Mouse (Mus musculus) G1E (cell line): Measurements from ENCODE around the gene Prkca. TPM values are rescaled to one million over a fixed set of nuclear protein-coding genes. Genes with fewer than 3 reads are reported as not detected.

Experiments
- ATAC-seq: 2 replicates; pipeline ENCODE4 v1.8.0; 2016; ENCODE audit warnings: mild to moderate bottlenecking; ENCODE audit not compliant: insufficient number of reproducible peaks, poor library complexity, low FRiP score, severe bottlenecking; ENCODE audit errors: extremely low read depth
- DNase-seq: peaks from one replicate; pipeline ENCODE4 v3.0.0; 2012; ENCODE audit warnings: low spot score
- H3K27me3 ChIP-seq: 2 replicates; pipeline ENCODE4 v1.6.1; 2012; ENCODE audit warnings: mild to moderate bottlenecking, low read length, inconsistent platforms; ENCODE audit not compliant: insufficient read depth
- H3K36me3 ChIP-seq: replicated peaks from 2 replicates; pipeline ENCODE3; 2012; ENCODE audit warnings: mild to moderate bottlenecking, inconsistent platforms
- H3K4me1 ChIP-seq: 2 replicates; pipeline ENCODE4 v1.6.1; 2012; ENCODE audit warnings: low read depth, low read length, inconsistent platforms, mixed read lengths; ENCODE audit not compliant: insufficient read depth
- H3K4me3 ChIP-seq: 2 replicates; pipeline ENCODE4 v1.5.1; 2012; ENCODE audit warnings: low read depth, mild to moderate bottlenecking, inconsistent platforms, low read length, moderate library complexity, mixed read lengths
- H3K9me3 ChIP-seq: replicated peaks from 2 replicates; pipeline ENCODE4 v1.6.1; 2012; ENCODE audit warnings: inconsistent platforms
- CTCF ChIP-seq: IDR thresholded peaks from 2 replicates; pipeline ENCODE4 v1.5.1; 2012; ENCODE audit warnings: low read depth, low read length, inconsistent platforms, mixed read lengths
- GATA1 ChIP-seq: IDR thresholded peaks from 2 replicates; pipeline ENCODE4 v1.6.1; 2012; ENCODE audit warnings: borderline replicate concordance, low read length, inconsistent platforms, mixed read lengths
- GATA2 ChIP-seq: IDR thresholded peaks from 2 replicates; pipeline ENCODE4 v1.6.1; 2012; ENCODE audit warnings: low read depth, low read length, inconsistent platforms, borderline replicate concordance
- POLR2AphosphoS5 ChIP-seq: IDR thresholded peaks from 2 replicates; pipeline ENCODE4 v1.6.1; 2012; ENCODE audit warnings: low read depth, low read length, inconsistent platforms; ENCODE audit not compliant: insufficient replicate concordance
- TAL1 ChIP-seq: conservative IDR thresholded peaks from 2 replicates; pipeline ENCODE4 v1.6.1; 2012; ENCODE audit warnings: low read depth, low read length, inconsistent platforms, mixed read lengths
- polyA plus RNA-seq: library from polyadenylated mRNA; stranded (reverse); fragments of >175 nt; gene quantifications from 2 replicates; pipeline ENCODE4 v1.2.3, GENCODE M21; 2012
- total RNA-seq, 2 experiments: library from RNA; stranded (forward) in 1 of 2; stranded (reverse) in 1 of 2; fragments of 200-1000 nt in 1 of 2; fragments of >200 nt in 1 of 2; fragmentation: Nextera tagmentation in 1 of 2; gene quantifications; 2 replicates each; pipeline ENCODE4 v1.2.3; 2014 to 2017

Prkca gene
- total and polyA plus RNA-seq, 3 experiments = 0.11 TPM; not detected in 2

- Histone ChIP-seq H3K4me3 (no peak overlapping the region), H3K4me1 (no peaks in the 10 kb centered on the region), H3K36me3 (no peaks in the 10 kb centered on the region), H3K27me3 (no peaks in the 10 kb centered on the region), H3K9me3 (peaks cover 60% of the 10 kb centered on the region)
- ATAC-seq (no peak), DNase-seq (no peak)
- no peak for TF ChIP-seq GATA2
- TF ChIP-seq GATA1 = no peak
- TF ChIP-seq CTCF = no peak
- no peak for TF ChIP-seq TAL1
- TF ChIP-seq POLR2AphosphoS5 = no peak
These were observed 364.1 kb downstream of the Prkca start for GRCm38 (mm10) chr11:107979497-107980174.

DNA sequence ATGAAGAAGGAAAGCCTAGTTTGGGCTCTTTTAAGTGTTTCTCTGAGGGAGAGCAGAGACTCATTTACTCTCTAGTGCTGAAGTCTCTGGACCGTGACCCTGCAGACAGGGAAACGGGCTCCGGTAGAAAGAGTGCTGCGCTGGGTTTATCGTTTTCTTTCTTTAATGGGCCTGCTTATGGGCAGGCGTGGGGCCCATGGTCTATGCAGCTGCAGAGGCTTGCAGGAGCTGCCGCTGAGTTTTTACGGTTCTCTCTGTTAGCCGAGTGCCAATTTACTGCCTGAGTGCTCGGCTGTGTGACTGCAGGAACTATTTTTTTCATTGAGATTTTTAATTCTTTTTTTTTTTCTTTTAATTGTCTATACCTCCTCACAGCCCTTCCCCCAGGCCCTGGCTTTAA is 373.8 kb downstream of the Prkca start:
- H3K9me3 ChIP-seq = peaks cover 57% of the 10 kb centered on the region
- H3K4me3 ChIP-seq = no peak overlapping the region
- no peak for DNase-seq
- H3K4me1 ChIP-seq = no peaks in the 10 kb centered on the region
- no peak for TF ChIP-seq GATA2
- TF ChIP-seq GATA1 = no peak
- TF ChIP-seq TAL1 = no peak
- TF ChIP-seq POLR2AphosphoS5 = no peak
- TF ChIP-seq CTCF = no peak
- H3K36me3 ChIP-seq = no peaks in the 10 kb centered on the region
- no peaks in the 10 kb centered on the region for H3K27me3 ChIP-seq
- no peak for ATAC-seq

GRCm38 (mm10) chr11:107968147-107968546 is 375.6 kb downstream of the Prkca start:
- DNase-seq = no peak
- peaks cover 58% of the 10 kb centered on the region for H3K9me3 ChIP-seq
- no peaks in the 10 kb centered on the region for H3K36me3 ChIP-seq
- no peaks in the 10 kb centered on the region for H3K4me1 ChIP-seq
- ATAC-seq = no peak
- no peak overlapping the region for H3K4me3 ChIP-seq
- TF ChIP-seq CTCF (no peak), POLR2AphosphoS5 (no peak), GATA1 (no peak), TAL1 (no peak), GATA2 (no peak)
- H3K27me3 ChIP-seq = no peaks in the 10 kb centered on the region

DNA sequence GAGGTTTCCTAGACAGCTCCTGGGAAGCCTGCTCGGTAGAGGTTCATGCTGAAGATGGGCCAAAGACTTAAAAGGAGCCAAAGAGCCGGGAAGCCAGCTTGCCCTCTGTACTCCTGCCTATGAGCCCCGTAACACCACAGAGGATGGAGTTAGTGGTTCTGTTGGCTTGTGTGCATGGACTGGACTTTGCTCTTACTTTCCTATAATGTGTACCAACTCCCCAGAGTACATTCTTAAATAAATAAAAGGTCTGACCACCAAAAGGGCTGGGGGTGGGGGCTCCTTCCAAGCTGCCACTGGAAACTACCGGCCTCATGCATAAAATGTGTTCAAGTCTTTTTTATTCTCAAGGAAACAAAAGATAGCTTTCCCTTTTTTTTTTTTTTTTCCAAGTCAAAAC is 377.5 kb downstream of the Prkca start:
- H3K36me3 ChIP-seq = no peaks in the 10 kb centered on the region
- no peaks in the 10 kb centered on the region for H3K27me3 ChIP-seq
- TF ChIP-seq GATA2 = no peak
- TF ChIP-seq GATA1 = no peak
- TF ChIP-seq TAL1 = no peak
- no peak overlapping the region for H3K4me3 ChIP-seq
- H3K4me1 ChIP-seq = no peaks in the 10 kb centered on the region
- peaks cover 56% of the 10 kb centered on the region for H3K9me3 ChIP-seq
- no peak for ATAC-seq
- DNase-seq = no peak

GRCm38 (mm10) chr11:107965449-107965848 is 378.3 kb downstream of the Prkca start:
- TF ChIP-seq CTCF (no peak), GATA1 (no peak), GATA2 (no peak), TAL1 (no peak), POLR2AphosphoS5 (no peak)
- peaks cover 59% of the 10 kb centered on the region for H3K9me3 ChIP-seq
- no peaks in the 10 kb centered on the region for H3K36me3 ChIP-seq
- no peaks in the 10 kb centered on the region for H3K4me1 ChIP-seq
- no peak overlapping the region for H3K4me3 ChIP-seq
- no peaks in the 10 kb centered on the region for H3K27me3 ChIP-seq
- DNase-seq (no peak), ATAC-seq (no peak)

- ATAC-seq (no peak), DNase-seq (no peak)
- no peak overlapping the region for H3K4me3 ChIP-seq
- peaks cover 66% of the 10 kb centered on the region for H3K9me3 ChIP-seq
- TF ChIP-seq GATA1 (no peak), GATA2 (no peak), TAL1 (no peak), POLR2AphosphoS5 (no peak), CTCF (no peak)
- no peaks in the 10 kb centered on the region for H3K4me1 ChIP-seq
- H3K27me3 ChIP-seq = no peaks in the 10 kb centered on the region
- H3K36me3 ChIP-seq = no peaks in the 10 kb centered on the region
These were observed 386.0 kb downstream of the Prkca start for GRCm38 (mm10) chr11:107957566-107958350.
